21 mouse cellular contexts compared by ENCODE assay signal in the genomic region with DNA sequence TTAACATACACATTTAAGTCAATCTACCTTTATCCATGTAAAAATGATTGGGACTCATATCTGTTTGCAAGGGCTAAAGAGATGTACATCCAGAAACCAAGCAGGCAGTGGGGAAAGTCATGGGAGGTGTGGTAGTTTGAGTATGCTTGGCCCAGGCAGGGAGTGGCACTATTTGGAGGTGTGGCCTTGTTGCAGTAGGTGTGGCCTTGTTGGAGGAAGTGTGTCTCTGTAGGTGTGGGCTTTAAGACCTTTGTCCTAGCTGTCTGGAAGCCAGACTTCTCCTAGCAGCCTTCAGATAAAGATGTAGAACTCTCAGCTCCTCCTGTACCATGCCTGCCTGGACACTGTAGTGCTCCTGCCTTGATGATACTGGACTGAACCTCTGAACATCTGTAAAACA.
DNase-seq lines count a peak whose midpoint lies in the region; ATAC-seq and TF ChIP-seq lines count a peak whose summit lies in the region.
"Had no signal": no experiment of that assay in that cellular context is flagged by ENCODE, and none has a peak within 500 bp of the region (broad histone marks: within the 10 kb centered on the region; RNA-seq: fewer than 3 reads in every experiment).

No protein-coding gene starts in this region.

- H3K4me1 ChIP-seq in intestine, embryonic 15.5 days (replicated peaks): no peaks in the 10 kb centered on the region
- no peaks in the 10 kb centered on the region for H3K4me1 ChIP-seq in intestine, postnatal 0 days (replicated peaks; ENCODE audit: control insufficient read depth, insufficient read depth, low read length)
- no peaks in the 10 kb centered on the region for H3K4me1 ChIP-seq in stomach, embryonic 15.5 days
- H3K4me1 ChIP-seq in stomach, postnatal 0 days (replicated peaks; ENCODE audit: control insufficient read depth, insufficient read depth): no peaks in the 10 kb centered on the region
- H3K4me1 ChIP-seq in hindbrain, embryonic 11.5 days (replicated peaks; ENCODE audit: control insufficient read depth, insufficient read depth, low read length): no peaks in the 10 kb centered on the region
- H3K4me1 ChIP-seq: embryonic facial prominence, embryonic 12.5 days; forebrain, embryonic 13.5 days; forebrain, embryonic 15.5 days had no signal

- TF ChIP-seq CTCF in intestine, postnatal 0 days (IDR thresholded peaks at IDR 0.05; ENCODE audit: low read depth): no peak
- no peak for TF ChIP-seq CTCF in stomach, postnatal 0 days (IDR thresholded peaks at IDR 0.05; ENCODE audit: low read depth)

- no peaks in the 10 kb centered on the region for H3K9me3 ChIP-seq in intestine, embryonic 15.5 days
- no peaks in the 10 kb centered on the region for H3K9me3 ChIP-seq in intestine, postnatal 0 days (ENCODE audit: control insufficient read depth)
- H3K9me3 ChIP-seq in stomach, embryonic 15.5 days: no peaks in the 10 kb centered on the region
- no peaks in the 10 kb centered on the region for H3K9me3 ChIP-seq in stomach, postnatal 0 days (ENCODE audit: control insufficient read depth, low read length)
- no peaks in the 10 kb centered on the region for H3K9me3 ChIP-seq in hindbrain, embryonic 11.5 days (ENCODE audit: control insufficient read depth, low read length)
- H3K9me3 ChIP-seq: embryonic facial prominence, embryonic 10.5 days; embryonic facial prominence, embryonic 12.5 days; forebrain, embryonic 13.5 days; forebrain, embryonic 15.5 days had no signal

- H3K4me3 ChIP-seq in intestine, embryonic 15.5 days (replicated peaks): no peak overlapping the region
- H3K4me3 ChIP-seq in intestine, postnatal 0 days (ENCODE audit: low read depth, low read length): no peak overlapping the region
- H3K4me3 ChIP-seq in stomach, embryonic 15.5 days (replicated peaks): no peak overlapping the region
- no peak overlapping the region for H3K4me3 ChIP-seq in stomach, postnatal 0 days (ENCODE audit: low read depth, low read length)
- H3K4me3 ChIP-seq in hindbrain, embryonic 11.5 days (ENCODE audit: low read depth, low read length): no peak overlapping the region
- H3K4me3 ChIP-seq: embryonic facial prominence, embryonic 10.5 days; embryonic facial prominence, embryonic 12.5 days; forebrain, embryonic 13.5 days; forebrain, embryonic 15.5 days had no signal

- ATAC-seq in intestine, embryonic 15.5 days: peak; percentile 86
- ATAC-seq in intestine, postnatal 0 days: peak; percentile 77
- peak; percentile 50; the same call in 1 of the 2 replicates for ATAC-seq in stomach, embryonic 15.5 days (ENCODE audit: insufficient read depth, low FRiP score, low read depth)
- ATAC-seq in stomach, postnatal 0 days (ENCODE audit: low FRiP score, low TSS enrichment): peak; percentile 95
- no peak for ATAC-seq in hindbrain, embryonic 11.5 days (ENCODE audit: low FRiP score)
- ATAC-seq: activated CD4-positive, CD25-positive, alpha-beta regulatory T cell, adult 4 months; forebrain, embryonic 13.5 days; forebrain, embryonic 15.5 days had no signal

- peak; percentile 62 for DNase-seq in stomach, postnatal 0 days (ENCODE audit: low spot score)
- DNase-seq in hindbrain, embryonic 11.5 days (ENCODE audit: low spot score): no peak
- no peak for DNase-seq in kidney, postnatal 4 days
- DNase-seq in kidney, postnatal 25 days: no peak
- no peak for DNase-seq in gastrocnemius, postnatal 25 days
- DNase-seq: adrenal gland, adult 8-10 months; adrenal gland, postnatal 14 days; adrenal gland, postnatal 36 days; cerebellum, adult 11-12 months; cerebellum, adult 2 months; cerebellum, adult 9-10 months; cerebellum, postnatal 10 days; cerebellum, postnatal 25 days had no signal

- H3K27me3 ChIP-seq in intestine, embryonic 15.5 days (replicated peaks): no peaks in the 10 kb centered on the region
- H3K27me3 ChIP-seq in intestine, postnatal 0 days (replicated peaks; ENCODE audit: control insufficient read depth, insufficient read depth, low read length): no peaks in the 10 kb centered on the region
- no peaks in the 10 kb centered on the region for H3K27me3 ChIP-seq in stomach, embryonic 15.5 days (replicated peaks)
- H3K27me3 ChIP-seq in stomach, postnatal 0 days (ENCODE audit: control insufficient read depth, insufficient read depth, low read length): no peaks in the 10 kb centered on the region
- no peaks in the 10 kb centered on the region for H3K27me3 ChIP-seq in hindbrain, embryonic 11.5 days (ENCODE audit: control insufficient read depth, insufficient read depth, low read length)
- H3K27me3 ChIP-seq: embryonic facial prominence, embryonic 12.5 days; forebrain, embryonic 13.5 days; forebrain, embryonic 15.5 days had no signal

- no peak overlapping the region for H3K27ac ChIP-seq in intestine, embryonic 15.5 days
- H3K27ac ChIP-seq in intestine, postnatal 0 days (ENCODE audit: low read depth, low read length): no peak overlapping the region
- no peak overlapping the region for H3K27ac ChIP-seq in stomach, embryonic 15.5 days
- H3K27ac ChIP-seq in stomach, postnatal 0 days (replicated peaks): no peak overlapping the region
- no peak overlapping the region for H3K27ac ChIP-seq in hindbrain, embryonic 11.5 days (ENCODE audit: low read depth, low read length)
- H3K27ac ChIP-seq: embryonic facial prominence, embryonic 10.5 days; embryonic facial prominence, embryonic 12.5 days; forebrain, embryonic 13.5 days; forebrain, embryonic 15.5 days had no signal

- H3K9ac ChIP-seq in intestine, embryonic 15.5 days: no peak overlapping the region
- H3K9ac ChIP-seq in intestine, postnatal 0 days (ENCODE audit: low read depth, low read length): no peak overlapping the region
- H3K9ac ChIP-seq in stomach, embryonic 15.5 days: no peak overlapping the region
- H3K9ac ChIP-seq in stomach, postnatal 0 days (ENCODE audit: low read length): no peak overlapping the region
- no peak overlapping the region for H3K9ac ChIP-seq in hindbrain, embryonic 11.5 days (ENCODE audit: low read depth, low read length)
- H3K9ac ChIP-seq: embryonic facial prominence, embryonic 12.5 days; forebrain, embryonic 13.5 days; forebrain, embryonic 15.5 days had no signal

- H3K4me2 ChIP-seq in intestine, embryonic 15.5 days (replicated peaks): no peak overlapping the region
- H3K4me2 ChIP-seq in intestine, postnatal 0 days (replicated peaks; ENCODE audit: low read depth): no peak overlapping the region
- no peak overlapping the region for H3K4me2 ChIP-seq in stomach, embryonic 15.5 days
- H3K4me2 ChIP-seq in stomach, postnatal 0 days (replicated peaks; ENCODE audit: low read depth): no peak overlapping the region
- H3K4me2 ChIP-seq in hindbrain, embryonic 11.5 days (replicated peaks; ENCODE audit: low read depth, low read length): no peak overlapping the region
- H3K4me2 ChIP-seq: embryonic facial prominence, embryonic 12.5 days; forebrain, embryonic 13.5 days; forebrain, embryonic 15.5 days had no signal

- H3K36me3 ChIP-seq in intestine, embryonic 15.5 days: no peaks in the 10 kb centered on the region
- H3K36me3 ChIP-seq in intestine, postnatal 0 days (ENCODE audit: control insufficient read depth, insufficient read depth): no peaks in the 10 kb centered on the region
- H3K36me3 ChIP-seq in stomach, embryonic 15.5 days: no peaks in the 10 kb centered on the region
- H3K36me3 ChIP-seq in stomach, postnatal 0 days (ENCODE audit: control insufficient read depth, insufficient read depth, low read length): no peaks in the 10 kb centered on the region
- no peaks in the 10 kb centered on the region for H3K36me3 ChIP-seq in hindbrain, embryonic 11.5 days (ENCODE audit: control insufficient read depth, insufficient read depth, low read length)
- H3K36me3 ChIP-seq: embryonic facial prominence, embryonic 10.5 days; embryonic facial prominence, embryonic 12.5 days; forebrain, embryonic 15.5 days had no signal

- TF ChIP-seq EP300 in stomach, postnatal 0 days (optimal IDR thresholded peaks at IDR 0.05): no peak
